9 mouse cellular contexts compared by ENCODE assay signal in genomic region chr7:3601119-3601518, GRCm38 (mm10). TPM values are rescaled to one million over a fixed set of nuclear protein-coding genes. Genes with fewer than 3 reads are reported as not detected.
DNase-seq lines count a peak whose midpoint lies in the region; ATAC-seq lines count a peak whose summit lies in the region.
"Had no signal": no experiment of that assay in that cellular context is flagged by ENCODE, and none has a peak within 500 bp of the region (broad histone marks: within the 10 kb centered on the region; RNA-seq: fewer than 3 reads in every experiment).

No protein-coding gene starts in this region.

- no peaks in the 10 kb centered on the region for H3K9me3 ChIP-seq in forebrain, embryonic 11.5 days (ENCODE audit: control insufficient read depth, low read length)
- H3K9me3 ChIP-seq in hindbrain, embryonic 15.5 days = no peaks in the 10 kb centered on the region
- no peaks in the 10 kb centered on the region for H3K9me3 ChIP-seq in midbrain, embryonic 10.5 days (replicated peaks)
- H3K9me3 ChIP-seq: lung, embryonic 15.5 days had no signal

- no peak overlapping the region for H3K4me3 ChIP-seq in forebrain, embryonic 11.5 days (ENCODE audit: low read depth, low read length)
- no peak overlapping the region for H3K4me3 ChIP-seq in hindbrain, embryonic 15.5 days
- H3K4me3 ChIP-seq in midbrain, embryonic 10.5 days = no peak overlapping the region
- H3K4me3 ChIP-seq: lung, embryonic 15.5 days had no signal

- no peaks in the 10 kb centered on the region for H3K4me1 ChIP-seq in forebrain, embryonic 11.5 days (replicated peaks; ENCODE audit: control insufficient read depth, insufficient read depth, low read length)
- H3K4me1 ChIP-seq in hindbrain, embryonic 15.5 days (replicated peaks) = no peaks in the 10 kb centered on the region
- H3K4me1 ChIP-seq in midbrain, embryonic 10.5 days = no peaks in the 10 kb centered on the region
- H3K4me1 ChIP-seq: lung, embryonic 15.5 days had no signal

- DNase-seq in gastrocnemius, adult 18-20 months (ENCODE audit: low spot score) = peak; percentile 52
- DNase-seq in gastrocnemius, postnatal 25 days = no peak
- peak; percentile 67 for DNase-seq in adrenal gland, adult 2 months
- DNase-seq in forebrain, embryonic 11.5 days (ENCODE audit: low spot score) = peak; percentile 71
- peak; percentile 27 to 69 for DNase-seq in layer of hippocampus, postnatal 25 days (ENCODE audit: extremely low spot score in 1 of 2, low spot score in 1 of 2)
- peak; percentile 64 for DNase-seq in midbrain, embryonic 10.5 days (ENCODE audit: low spot score)
- DNase-seq in right cerebral cortex, postnatal 25 days = peak; percentile 53

- no peak for ATAC-seq in forebrain, embryonic 11.5 days (replicated peaks; ENCODE audit: low FRiP score)
- peak; percentile 67; the same call in 1 of the 2 replicates for ATAC-seq in hindbrain, embryonic 15.5 days (ENCODE audit: low FRiP score, low read depth)

- H3K36me3 ChIP-seq in forebrain, embryonic 11.5 days (ENCODE audit: control insufficient read depth, insufficient read depth, low read length) = no peaks in the 10 kb centered on the region
- H3K36me3 ChIP-seq in hindbrain, embryonic 15.5 days = no peaks in the 10 kb centered on the region
- H3K36me3 ChIP-seq in midbrain, embryonic 10.5 days = no peaks in the 10 kb centered on the region
- H3K36me3 ChIP-seq: lung, embryonic 15.5 days had no signal

- WGBS in forebrain, embryonic 11.5 days = 16% methylated on average over 4 of the region's 4 CpGs
- WGBS in hindbrain, embryonic 15.5 days = 7% methylated on average over 4 of the region's 4 CpGs
- 22% methylated on average over 4 of the region's 4 CpGs for WGBS in midbrain, embryonic 10.5 days

- no peak overlapping the region for H3K9ac ChIP-seq in forebrain, embryonic 11.5 days (ENCODE audit: low read length)
- no peak overlapping the region for H3K9ac ChIP-seq in hindbrain, embryonic 15.5 days
- H3K9ac ChIP-seq: lung, embryonic 15.5 days had no signal

- no peaks in the 10 kb centered on the region for H3K27me3 ChIP-seq in forebrain, embryonic 11.5 days (ENCODE audit: control insufficient read depth, insufficient read depth, low read length)
- no peaks in the 10 kb centered on the region for H3K27me3 ChIP-seq in hindbrain, embryonic 15.5 days
- H3K27me3 ChIP-seq in midbrain, embryonic 10.5 days (ENCODE audit: low read depth, poor library complexity, severe bottlenecking) = no peaks in the 10 kb centered on the region
- H3K27me3 ChIP-seq: lung, embryonic 15.5 days had no signal

- H3K27ac ChIP-seq in forebrain, embryonic 11.5 days (ENCODE audit: low read depth, low read length) = no peak overlapping the region
- H3K27ac ChIP-seq in hindbrain, embryonic 15.5 days (replicated peaks) = no peak overlapping the region
- no peak overlapping the region for H3K27ac ChIP-seq in midbrain, embryonic 10.5 days (replicated peaks)
- H3K27ac ChIP-seq: lung, embryonic 15.5 days had no signal

- H3K4me2 ChIP-seq in forebrain, embryonic 11.5 days (ENCODE audit: low read depth, low read length, severe bottlenecking) = no peak overlapping the region
- H3K4me2 ChIP-seq in hindbrain, embryonic 15.5 days = peak overlapping the region; percentile 7; the same call in 1 of the 2 replicates
- H3K4me2 ChIP-seq: lung, embryonic 15.5 days had no signal

RNA-seq across cellular contexts. Expression of gene Oscar, which starts 14.8 kb away (rescaled TPM):
- not detected for total RNA-seq in gastrocnemius, adult 18-20 months (2021)
- total RNA-seq in gastrocnemius, postnatal 25 days (2021) = under 1 TPM; 0.15 to 0.56 TPM
- total RNA-seq in adrenal gland, adult 2 months (2021) = not detected
- 0.38 and 1.0 TPM in 2 replicates for polyA plus RNA-seq in adrenal gland, adult 2 months (2012; rRNA removed)
- polyA plus RNA-seq in forebrain, embryonic 11.5 days (2014; fragmentation: Nextera tagmentation; extraction: Ambion mirVana) = 0.15 and 0.36 TPM in 2 replicates
- polyA plus RNA-seq in hindbrain, embryonic 15.5 days (2015; fragmentation: Nextera tagmentation; extraction: Ambion mirVana) = 0.39 and 0.66 TPM in 2 replicates
- under 1 TPM; 0.54 to 0.99 TPM for total RNA-seq in layer of hippocampus, postnatal 25 days (2021)
- not detected in 2 replicates for polyA plus RNA-seq in midbrain, embryonic 10.5 days (2016; fragmentation: Nextera tagmentation; extraction: Ambion mirVana)

RNA-seq across cellular contexts. Expression of gene Ndufa3, which starts 16.1 kb away (rescaled TPM):
- 1,000 to 10,000 TPM; 1,020 to 1,031 TPM for total RNA-seq in gastrocnemius, adult 18-20 months (2021)
- total RNA-seq in gastrocnemius, postnatal 25 days (2021) = 100 to 1,000 TPM; 951 to 953 TPM
- total RNA-seq in adrenal gland, adult 2 months (2021) = 100 to 1,000 TPM; 829 to 842 TPM
- polyA plus RNA-seq in adrenal gland, adult 2 months (2012; rRNA removed) = 217 and 245 TPM in 2 replicates
- polyA plus RNA-seq in forebrain, embryonic 11.5 days (2014; fragmentation: Nextera tagmentation; extraction: Ambion mirVana) = 338 and 353 TPM in 2 replicates
- 541 and 606 TPM in 2 replicates for polyA plus RNA-seq in hindbrain, embryonic 15.5 days (2015; fragmentation: Nextera tagmentation; extraction: Ambion mirVana)
- total RNA-seq in layer of hippocampus, postnatal 25 days (2021) = 100 to 1,000 TPM; 576 to 686 TPM
- 372 and 423 TPM in 2 replicates for polyA plus RNA-seq in midbrain, embryonic 10.5 days (2016; fragmentation: Nextera tagmentation; extraction: Ambion mirVana)

RNA-seq across cellular contexts. Expression of gene Tfpt, which starts 28.6 kb away (rescaled TPM):
- 10 to 100 TPM; 14.9 to 16.0 TPM for total RNA-seq in gastrocnemius, adult 18-20 months (2021)
- total RNA-seq in gastrocnemius, postnatal 25 days (2021) = 10 to 100 TPM; 12.8 to 13.6 TPM
- total RNA-seq in adrenal gland, adult 2 months (2021) = 10 to 100 TPM; 24.1 to 26.2 TPM
- polyA plus RNA-seq in adrenal gland, adult 2 months (2012; rRNA removed) = 3.4 and 4.0 TPM in 2 replicates
- polyA plus RNA-seq in forebrain, embryonic 11.5 days (2014; fragmentation: Nextera tagmentation; extraction: Ambion mirVana) = 30.0 and 31.9 TPM in 2 replicates
- polyA plus RNA-seq in hindbrain, embryonic 15.5 days (2015; fragmentation: Nextera tagmentation; extraction: Ambion mirVana) = 32.2 and 40.1 TPM in 2 replicates
- 10 to 100 TPM; 36.0 to 40.5 TPM for total RNA-seq in layer of hippocampus, postnatal 25 days (2021)
- polyA plus RNA-seq in midbrain, embryonic 10.5 days (2016; fragmentation: Nextera tagmentation; extraction: Ambion mirVana) = 30.3 and 30.8 TPM in 2 replicates

RNA-seq across cellular contexts. Expression of gene Prpf31, which starts 28.7 kb away (rescaled TPM):
- total RNA-seq in gastrocnemius, adult 18-20 months (2021) = 10 to 100 TPM; 21.9 to 22.1 TPM
- total RNA-seq in gastrocnemius, postnatal 25 days (2021) = 10 to 100 TPM; 21.3 to 21.8 TPM
- 10 to 100 TPM; 36.8 to 53.1 TPM for total RNA-seq in adrenal gland, adult 2 months (2021)
- polyA plus RNA-seq in adrenal gland, adult 2 months (2012; rRNA removed) = 20.5 and 33.7 TPM in 2 replicates
- 157 and 164 TPM in 2 replicates for polyA plus RNA-seq in forebrain, embryonic 11.5 days (2014; fragmentation: Nextera tagmentation; extraction: Ambion mirVana)
- polyA plus RNA-seq in hindbrain, embryonic 15.5 days (2015; fragmentation: Nextera tagmentation; extraction: Ambion mirVana) = 88.8 and 89.6 TPM in 2 replicates
- 10 to 100 TPM; 51.7 to 54.2 TPM for total RNA-seq in layer of hippocampus, postnatal 25 days (2021)
- 174 and 180 TPM in 2 replicates for polyA plus RNA-seq in midbrain, embryonic 10.5 days (2016; fragmentation: Nextera tagmentation; extraction: Ambion mirVana)

RNA-seq across cellular contexts. Expression of gene Cnot3, which starts 43.9 kb away (rescaled TPM):
- 10 to 100 TPM; 16.3 to 18.5 TPM for total RNA-seq in gastrocnemius, adult 18-20 months (2021)
- total RNA-seq in gastrocnemius, postnatal 25 days (2021) = 10 to 100 TPM; 17.1 to 17.4 TPM
- 10 to 100 TPM; 52.6 to 61.5 TPM for total RNA-seq in adrenal gland, adult 2 months (2021)
- 83.3 and 103 TPM in 2 replicates for polyA plus RNA-seq in adrenal gland, adult 2 months (2012; rRNA removed)
- 80.4 and 88.1 TPM in 2 replicates for polyA plus RNA-seq in forebrain, embryonic 11.5 days (2014; fragmentation: Nextera tagmentation; extraction: Ambion mirVana)
- 39.5 and 47.3 TPM in 2 replicates for polyA plus RNA-seq in hindbrain, embryonic 15.5 days (2015; fragmentation: Nextera tagmentation; extraction: Ambion mirVana)
- total RNA-seq in layer of hippocampus, postnatal 25 days (2021) = 10 to 100 TPM; 49.7 to 61.3 TPM
- polyA plus RNA-seq in midbrain, embryonic 10.5 days (2016; fragmentation: Nextera tagmentation; extraction: Ambion mirVana) = 75.2 and 82.7 TPM in 2 replicates
